Mouse (Mus musculus): ENCODE results near the gene Slx1b. TPM values are rescaled to one million over a fixed set of nuclear protein-coding genes. Genes with fewer than 3 reads are reported as not detected.

The Slx1b gene
- total RNA-seq, 1 experiment = 22.3 TPM

DNA sequence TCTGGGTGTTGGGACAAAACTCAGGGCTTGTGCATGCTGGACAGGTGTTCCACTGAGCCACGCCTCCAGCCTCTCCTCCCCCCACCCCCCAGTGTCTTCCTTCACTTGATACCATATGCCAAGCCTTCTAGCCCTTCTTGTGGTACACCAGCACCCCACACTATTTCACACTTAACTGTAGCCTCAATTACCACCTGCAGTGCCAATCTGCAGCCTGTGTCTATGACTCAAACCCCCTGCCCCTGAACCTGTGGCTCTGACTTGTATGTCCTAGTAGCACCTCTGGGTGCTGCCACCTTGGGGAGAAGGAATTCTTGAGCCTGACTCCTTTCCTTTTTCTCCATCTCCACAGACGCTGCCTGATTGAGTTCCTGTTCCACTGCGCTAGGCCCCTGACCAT, 16.3 kb upstream of the Slx1b start:
- Histone ChIP-seq H3K36me3 (ENCODE audit: control insufficient read depth, insufficient read depth, low read length, poor library complexity, severe bottlenecking) (no peaks in the 10 kb centered on the region), H3K27ac (ENCODE audit: insufficient read depth, low read depth, low read length, poor library complexity, severe bottlenecking) (no peak overlapping the region), H3K4me1 (ENCODE audit: control insufficient read depth in 2 of 2, insufficient read depth in 2 of 2, low read length in 2 of 2, poor library complexity in 1 of 2) (no peaks in the 10 kb centered on the region), H3K9ac (ENCODE audit: insufficient read depth, low read depth, low read length, poor library complexity, severe bottlenecking) (no peak overlapping the region), H3K4me3 (ENCODE audit: insufficient read depth in 1 of 2, low read depth in 1 of 2, low read length in 2 of 2, poor library complexity in 1 of 2, severe bottlenecking in 1 of 2) (no peak overlapping the region), H3K9me3 (ENCODE audit: control insufficient read depth, insufficient read depth, low read depth, low read length) (no peaks in the 10 kb centered on the region)
- TF ChIP-seq ZNF384 (IDR thresholded peaks at IDR 0.05; ENCODE audit: low read depth, low read length) (no peak), MAFK (IDR thresholded peaks at IDR 0.05; ENCODE audit: insufficient read depth, low read depth, low read length) (no peak), CHD2 (IDR thresholded peaks at IDR 0.05; ENCODE audit: low read depth, low read length) (no peak), ZC3H11A (IDR thresholded peaks at IDR 0.05; ENCODE audit: borderline replicate concordance, low read depth, low read length) (no peak), HCFC1 (IDR thresholded peaks at IDR 0.05; ENCODE audit: borderline replicate concordance, insufficient read depth, low read length) (no peak)
- DNase-seq (ENCODE audit: low read depth, low spot score) = no peak
- in situ Hi-C loops (cut with MboI; ENCODE audit: low sequenced_read_pairs in 2 of 2, unreplicated experiment in 2 of 2) = no loop called here

DNA sequence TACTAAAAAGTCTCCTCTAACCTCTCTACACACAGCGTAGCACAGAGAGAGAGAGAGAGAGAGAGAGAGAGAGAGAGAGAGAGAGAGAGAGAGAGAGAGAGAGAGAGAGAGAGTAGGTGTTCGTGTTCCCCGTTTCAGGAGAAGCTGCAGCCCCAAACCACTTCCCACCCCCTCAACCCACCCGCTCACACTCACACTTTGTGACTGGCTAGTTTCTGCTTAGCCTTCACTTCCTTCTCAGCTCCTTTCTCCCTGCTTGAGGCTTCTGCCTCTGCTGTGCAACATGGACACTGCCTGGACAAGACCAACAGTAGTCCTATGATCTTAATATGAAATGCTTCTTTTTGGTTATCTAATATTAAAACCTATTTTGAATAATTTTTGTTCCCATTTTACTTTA, 14.7 kb upstream of the Slx1b start:
- H3K4me3 ChIP-seq (ENCODE audit: insufficient read depth in 1 of 2, low read depth in 1 of 2, low read length in 2 of 2, poor library complexity in 1 of 2, severe bottlenecking in 1 of 2) = no peak overlapping the region
- TF ChIP-seq MAFK (IDR thresholded peaks at IDR 0.05; ENCODE audit: insufficient read depth, low read depth, low read length) = no peak
- TF ChIP-seq ZNF384 (IDR thresholded peaks at IDR 0.05; ENCODE audit: low read depth, low read length) = no peak
- no peak for TF ChIP-seq ZC3H11A (IDR thresholded peaks at IDR 0.05; ENCODE audit: borderline replicate concordance, low read depth, low read length)
- TF ChIP-seq CHD2 (IDR thresholded peaks at IDR 0.05; ENCODE audit: low read depth, low read length) = no peak
- TF ChIP-seq HCFC1 (IDR thresholded peaks at IDR 0.05; ENCODE audit: borderline replicate concordance, insufficient read depth, low read length) = no peak
- no peak for DNase-seq (ENCODE audit: low read depth, low spot score)
- H3K27ac ChIP-seq (ENCODE audit: insufficient read depth, low read depth, low read length, poor library complexity, severe bottlenecking) = no peak overlapping the region
- no peaks in the 10 kb centered on the region for H3K36me3 ChIP-seq (ENCODE audit: control insufficient read depth, insufficient read depth, low read length, poor library complexity, severe bottlenecking)
- no peak overlapping the region for H3K9ac ChIP-seq (ENCODE audit: insufficient read depth, low read depth, low read length, poor library complexity, severe bottlenecking)
- H3K9me3 ChIP-seq (ENCODE audit: control insufficient read depth, insufficient read depth, low read depth, low read length) = no peaks in the 10 kb centered on the region
- H3K4me1 ChIP-seq (ENCODE audit: control insufficient read depth in 2 of 2, insufficient read depth in 2 of 2, low read length in 2 of 2, poor library complexity in 1 of 2) = no peaks in the 10 kb centered on the region
- in situ Hi-C loops (cut with MboI; ENCODE audit: low sequenced_read_pairs in 2 of 2, unreplicated experiment in 2 of 2) = no loop called here

DNA sequence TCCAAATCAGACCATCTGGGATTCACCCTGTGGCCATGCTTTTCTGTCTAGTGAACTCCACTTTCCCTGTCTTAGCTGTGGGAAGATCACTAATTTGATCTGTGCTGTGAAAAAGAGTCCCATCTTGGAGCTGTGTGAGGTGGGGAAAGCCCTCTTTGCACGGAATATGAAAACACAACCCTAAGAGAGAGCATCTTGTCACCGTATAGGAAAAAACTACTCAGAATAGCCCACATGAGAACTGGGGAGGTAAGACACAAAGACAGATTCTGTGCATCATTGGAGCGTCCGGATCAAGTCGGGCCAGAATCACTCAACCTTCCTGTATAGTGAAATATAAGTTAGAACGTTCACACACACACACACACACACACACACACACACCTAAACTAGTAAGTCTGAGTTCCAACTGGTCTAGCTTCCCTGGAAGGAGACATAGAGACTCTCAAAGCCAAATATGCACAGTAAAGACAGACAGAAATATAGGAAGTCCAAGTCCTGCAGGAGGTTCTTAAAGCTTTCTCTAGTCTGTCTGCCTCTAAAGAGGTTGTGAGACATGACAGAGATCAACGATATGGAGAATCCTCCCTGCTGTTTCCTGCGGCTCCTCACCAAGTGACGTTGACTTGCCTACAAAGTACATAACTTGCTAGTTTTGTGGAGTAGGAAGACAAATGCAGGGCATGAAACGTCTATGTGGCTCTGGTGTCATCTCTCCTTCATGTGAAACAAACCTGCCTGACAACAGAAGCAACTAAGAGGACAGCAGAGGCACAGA, 12.8 kb upstream of the Slx1b start:
- no peak overlapping the region for H3K9ac ChIP-seq (ENCODE audit: insufficient read depth, low read depth, low read length, poor library complexity, severe bottlenecking)
- no peaks in the 10 kb centered on the region for H3K9me3 ChIP-seq (ENCODE audit: control insufficient read depth, insufficient read depth, low read depth, low read length)
- no peak overlapping the region for H3K4me3 ChIP-seq (ENCODE audit: insufficient read depth in 1 of 2, low read depth in 1 of 2, low read length in 2 of 2, poor library complexity in 1 of 2, severe bottlenecking in 1 of 2)
- no peak overlapping the region for H3K27ac ChIP-seq (ENCODE audit: insufficient read depth, low read depth, low read length, poor library complexity, severe bottlenecking)
- in situ Hi-C loops (cut with MboI; ENCODE audit: low sequenced_read_pairs in 2 of 2, unreplicated experiment in 2 of 2) = no loop called here
- no peak for DNase-seq (ENCODE audit: low read depth, low spot score)
- TF ChIP-seq ZNF384 (IDR thresholded peaks at IDR 0.05; ENCODE audit: low read depth, low read length) (no peak), MAFK (IDR thresholded peaks at IDR 0.05; ENCODE audit: insufficient read depth, low read depth, low read length) (no peak), HCFC1 (IDR thresholded peaks at IDR 0.05; ENCODE audit: borderline replicate concordance, insufficient read depth, low read length) (no peak), CHD2 (IDR thresholded peaks at IDR 0.05; ENCODE audit: low read depth, low read length) (no peak), ZC3H11A (IDR thresholded peaks at IDR 0.05; ENCODE audit: borderline replicate concordance, low read depth, low read length) (no peak)
- no peaks in the 10 kb centered on the region for H3K36me3 ChIP-seq (ENCODE audit: control insufficient read depth, insufficient read depth, low read length, poor library complexity, severe bottlenecking)
- peaks cover 0 to 3% of the 10 kb centered on the region in 2 experiments; a peak in 1 of 4 replicates for H3K4me1 ChIP-seq (ENCODE audit: control insufficient read depth in 2 of 2, insufficient read depth in 2 of 2, low read length in 2 of 2, poor library complexity in 1 of 2)

DNA sequence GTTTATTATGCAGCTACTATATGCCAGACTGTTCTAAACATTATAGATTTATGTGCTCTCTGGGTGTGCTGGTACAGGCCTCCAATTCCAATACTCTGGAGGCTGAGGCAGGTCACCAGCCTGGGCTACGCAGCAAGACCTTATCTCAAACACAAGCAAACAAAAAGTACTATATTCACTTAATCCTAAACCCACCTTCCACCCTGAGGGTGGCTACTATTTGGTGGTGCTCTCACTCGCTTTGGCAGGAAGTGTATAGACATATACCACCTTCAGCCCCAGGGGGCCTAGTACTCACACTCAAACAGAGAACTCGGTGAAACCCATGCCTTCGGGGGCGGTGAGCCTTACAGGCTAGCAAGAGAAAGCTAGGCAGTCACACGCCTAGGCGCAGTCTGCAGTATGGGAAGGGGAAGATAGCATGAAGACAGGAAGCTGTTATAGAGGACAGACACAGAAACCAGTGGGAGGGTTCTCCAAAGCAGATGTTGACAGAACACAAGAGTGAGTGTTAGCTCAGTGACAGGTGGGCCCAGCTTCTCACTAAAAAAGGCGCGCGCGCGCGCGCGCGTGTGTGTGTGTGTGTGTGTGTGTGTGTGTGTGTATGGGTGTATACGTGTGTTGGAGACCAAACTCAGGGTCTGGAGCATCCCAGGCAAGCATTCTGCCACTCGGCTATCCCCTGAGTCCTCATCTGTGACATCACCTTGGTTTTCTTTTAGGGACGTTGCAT, 12.0 kb upstream of the Slx1b start, which contains the start of gene Coro1a:
Gene Coro1a (minus strand): TSS at position 346 of the 733 bp plus-strand sequence.
- Histone ChIP-seq H3K4me3 (ENCODE audit: insufficient read depth in 1 of 2, low read depth in 1 of 2, low read length in 2 of 2, poor library complexity in 1 of 2, severe bottlenecking in 1 of 2) (no peak within 1 kb of the TSS), H3K4me1 (ENCODE audit: control insufficient read depth in 2 of 2, insufficient read depth in 2 of 2, low read length in 2 of 2, poor library complexity in 1 of 2) (peaks cover 0 to 3% of the 10 kb centered on the region in 2 experiments; a peak in 1 of 4 replicates), H3K36me3 (ENCODE audit: control insufficient read depth, insufficient read depth, low read length, poor library complexity, severe bottlenecking) (no peaks in the 10 kb centered on the region), H3K9me3 (ENCODE audit: control insufficient read depth, insufficient read depth, low read depth, low read length) (no peaks in the 10 kb centered on the region), H3K27ac (ENCODE audit: insufficient read depth, low read depth, low read length, poor library complexity, severe bottlenecking) (no peak within 1 kb of the TSS), H3K9ac (ENCODE audit: insufficient read depth, low read depth, low read length, poor library complexity, severe bottlenecking) (no peak within 1 kb of the TSS)
- TF ChIP-seq ZC3H11A (IDR thresholded peaks at IDR 0.05; ENCODE audit: borderline replicate concordance, low read depth, low read length) (no peak), HCFC1 (IDR thresholded peaks at IDR 0.05; ENCODE audit: borderline replicate concordance, insufficient read depth, low read length) (no peak), CHD2 (IDR thresholded peaks at IDR 0.05; ENCODE audit: low read depth, low read length) (no peak), ZNF384 (IDR thresholded peaks at IDR 0.05; ENCODE audit: low read depth, low read length) (no peak), MAFK (IDR thresholded peaks at IDR 0.05; ENCODE audit: insufficient read depth, low read depth, low read length) (no peak)
- in situ Hi-C loops (cut with MboI; ENCODE audit: low sequenced_read_pairs in 2 of 2, unreplicated experiment in 2 of 2) = no loop called here
- no peak for DNase-seq (ENCODE audit: low read depth, low spot score)

All from ES-E14 (cell line).